Mouse (Mus musculus): ENCODE measurements at regions not wholly inside any gene's neighbourhood (a gene's known extent, or its start where the extent isn't known, plus 50 kb on each side); places are given as distances from the start of the nearest gene placed in this dataset.

GRCm38 (mm10) chr13:92911660-92912284, 67.2 kb downstream of the Mtx3 start:
- WGBS, result 76% methylated on average over 11 of the region's 11 CpGs
- no peaks in the 10 kb centered on the region for H3K27me3 ChIP-seq (ENCODE audit: control insufficient read depth, insufficient read depth, low read length)
- no peak overlapping the region for H3K27ac ChIP-seq (replicated peaks)
- TF ChIP-seq EP300 (optimal IDR thresholded peaks at IDR 0.05) (no peak), CTCF (IDR thresholded peaks at IDR 0.05; ENCODE audit: low read depth) (no peak)
- no peak for ATAC-seq (ENCODE audit: low FRiP score, low TSS enrichment)
- H3K36me3 ChIP-seq (ENCODE audit: control insufficient read depth, insufficient read depth, low read length), result no peaks in the 10 kb centered on the region
- no peak for DNase-seq (ENCODE audit: low spot score)
- H3K4me2 ChIP-seq (replicated peaks; ENCODE audit: low read depth), result no peak overlapping the region
- no peak overlapping the region for H3K4me3 ChIP-seq (ENCODE audit: low read depth, low read length)
- no peak overlapping the region for H3K9ac ChIP-seq (ENCODE audit: low read length)
- no peaks in the 10 kb centered on the region for H3K4me1 ChIP-seq (replicated peaks; ENCODE audit: control insufficient read depth, insufficient read depth)
- H3K9me3 ChIP-seq (ENCODE audit: control insufficient read depth, low read length), result no peaks in the 10 kb centered on the region

GRCm38 (mm10) chr13:92912661-92913060, 68.1 kb downstream of the Mtx3 start:
- TF ChIP-seq EP300 (optimal IDR thresholded peaks at IDR 0.05), result no peak
- no peak for TF ChIP-seq CTCF (IDR thresholded peaks at IDR 0.05; ENCODE audit: low read depth)
- DNase-seq (ENCODE audit: low spot score), result no peak
- Histone ChIP-seq H3K4me1 (replicated peaks; ENCODE audit: control insufficient read depth, insufficient read depth) (no peaks in the 10 kb centered on the region), H3K9me3 (ENCODE audit: control insufficient read depth, low read length) (no peaks in the 10 kb centered on the region), H3K27ac (replicated peaks) (no peak overlapping the region), H3K4me2 (replicated peaks; ENCODE audit: low read depth) (no peak overlapping the region), H3K4me3 (ENCODE audit: low read depth, low read length) (no peak overlapping the region), H3K9ac (ENCODE audit: low read length) (no peak overlapping the region), H3K27me3 (ENCODE audit: control insufficient read depth, insufficient read depth, low read length) (no peaks in the 10 kb centered on the region), H3K36me3 (ENCODE audit: control insufficient read depth, insufficient read depth, low read length) (no peaks in the 10 kb centered on the region)
- no peak for ATAC-seq (ENCODE audit: low FRiP score, low TSS enrichment)
- WGBS, result 72% methylated on average over 2 of the region's 2 CpGs

GRCm38 (mm10) chr13:92914631-92915030, 70.1 kb downstream of the Mtx3 start:
- H3K4me1 ChIP-seq (replicated peaks; ENCODE audit: control insufficient read depth, insufficient read depth), result no peaks in the 10 kb centered on the region
- 91% methylated on average over 3 of the region's 3 CpGs for WGBS
- no peaks in the 10 kb centered on the region for H3K27me3 ChIP-seq (ENCODE audit: control insufficient read depth, insufficient read depth, low read length)
- DNase-seq (ENCODE audit: low spot score), result no peak
- H3K9ac ChIP-seq (ENCODE audit: low read length), result no peak overlapping the region
- TF ChIP-seq CTCF (IDR thresholded peaks at IDR 0.05; ENCODE audit: low read depth) (no peak), EP300 (optimal IDR thresholded peaks at IDR 0.05) (no peak)
- H3K9me3 ChIP-seq (ENCODE audit: control insufficient read depth, low read length), result no peaks in the 10 kb centered on the region
- no peak for ATAC-seq (ENCODE audit: low FRiP score, low TSS enrichment)
- H3K36me3 ChIP-seq (ENCODE audit: control insufficient read depth, insufficient read depth, low read length), result no peaks in the 10 kb centered on the region
- no peak overlapping the region for H3K27ac ChIP-seq (replicated peaks)
- no peak overlapping the region for H3K4me3 ChIP-seq (ENCODE audit: low read depth, low read length)
- H3K4me2 ChIP-seq (replicated peaks; ENCODE audit: low read depth), result no peak overlapping the region

DNA sequence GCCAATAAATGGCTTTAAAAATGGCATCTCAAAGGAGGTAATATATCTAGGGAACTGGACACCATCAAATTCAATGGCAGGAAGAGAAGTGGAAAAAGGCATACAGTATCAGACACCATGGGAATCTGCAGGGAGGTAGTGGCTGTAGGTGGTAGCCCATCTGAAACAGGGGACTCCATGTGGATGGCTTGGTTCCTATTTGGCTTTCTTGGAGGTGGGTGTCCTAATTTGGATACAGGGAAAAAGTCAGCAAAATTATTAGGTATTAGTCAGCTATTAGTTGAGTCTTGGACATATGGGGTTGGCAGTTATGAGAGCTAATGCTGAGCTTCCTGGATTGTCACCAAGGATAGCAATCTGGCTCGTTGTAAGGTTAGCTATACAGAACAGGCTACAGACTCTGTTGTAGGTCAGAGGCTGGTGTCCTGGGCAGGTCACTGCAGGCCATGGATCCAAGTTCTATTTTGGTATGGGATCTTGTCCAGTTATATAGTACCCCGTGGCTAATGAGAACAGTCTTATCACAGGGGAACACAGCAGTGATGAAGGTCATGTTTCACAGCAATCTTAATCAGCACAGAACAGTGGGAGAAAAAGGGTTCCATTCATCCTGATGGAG, 70.8 kb downstream of the Mtx3 start:
- DNase-seq (ENCODE audit: low spot score), result no peak
- Histone ChIP-seq H3K4me1 (replicated peaks; ENCODE audit: control insufficient read depth, insufficient read depth) (no peaks in the 10 kb centered on the region), H3K4me2 (replicated peaks; ENCODE audit: low read depth) (no peak overlapping the region), H3K4me3 (ENCODE audit: low read depth, low read length) (no peak overlapping the region), H3K9me3 (ENCODE audit: control insufficient read depth, low read length) (no peaks in the 10 kb centered on the region), H3K36me3 (ENCODE audit: control insufficient read depth, insufficient read depth, low read length) (no peaks in the 10 kb centered on the region), H3K27ac (replicated peaks) (no peak overlapping the region), H3K9ac (ENCODE audit: low read length) (no peak overlapping the region), H3K27me3 (ENCODE audit: control insufficient read depth, insufficient read depth, low read length) (no peaks in the 10 kb centered on the region)
- WGBS, result 80% methylated on average over 2 of the region's 2 CpGs
- no peak for ATAC-seq (ENCODE audit: low FRiP score, low TSS enrichment)
- TF ChIP-seq CTCF (IDR thresholded peaks at IDR 0.05; ENCODE audit: low read depth) (no peak), EP300 (optimal IDR thresholded peaks at IDR 0.05) (no peak)

DNA sequence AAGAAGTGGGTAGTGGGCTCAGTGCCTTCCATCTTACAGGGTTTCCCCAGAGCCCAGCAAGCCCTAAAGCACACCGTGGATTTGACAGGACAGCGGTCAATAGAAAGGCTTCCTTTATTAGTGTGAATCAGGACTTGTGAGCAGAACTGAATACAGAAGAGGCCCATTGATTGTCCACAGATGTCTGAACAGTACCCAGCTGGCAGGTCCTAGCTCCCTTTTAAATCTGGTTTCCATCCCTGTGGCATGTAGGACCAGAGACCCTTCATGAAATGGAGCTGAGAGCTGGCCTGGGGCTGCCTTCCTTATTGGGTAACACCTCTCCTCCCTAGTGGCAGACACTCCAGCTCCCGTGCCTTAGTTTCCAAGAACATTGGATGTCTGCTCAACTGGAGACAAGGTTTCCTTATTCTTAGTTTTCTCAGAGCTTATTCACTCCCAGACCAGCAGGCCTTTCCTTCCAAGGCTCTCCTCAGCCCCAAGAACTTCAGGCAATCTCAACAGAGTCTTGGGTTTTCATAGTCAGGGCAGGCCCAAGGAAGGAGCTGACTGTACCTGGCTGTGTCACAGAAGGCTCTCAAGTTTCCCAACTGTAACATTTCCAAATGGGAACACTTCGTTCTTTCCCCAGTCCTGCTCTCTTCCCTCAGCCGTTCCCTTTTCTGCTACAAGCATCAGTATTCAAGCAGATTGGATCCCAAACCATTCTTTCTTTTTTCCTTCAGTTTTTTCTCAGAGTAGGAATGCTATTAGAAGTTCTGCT, 71.6 kb downstream of the Mtx3 start:
- Histone ChIP-seq H3K9ac (ENCODE audit: low read length) (no peak overlapping the region), H3K27ac (replicated peaks) (no peak overlapping the region), H3K27me3 (ENCODE audit: control insufficient read depth, insufficient read depth, low read length) (no peaks in the 10 kb centered on the region), H3K9me3 (ENCODE audit: control insufficient read depth, low read length) (no peaks in the 10 kb centered on the region), H3K36me3 (ENCODE audit: control insufficient read depth, insufficient read depth, low read length) (no peaks in the 10 kb centered on the region), H3K4me1 (replicated peaks; ENCODE audit: control insufficient read depth, insufficient read depth) (no peaks in the 10 kb centered on the region), H3K4me2 (replicated peaks; ENCODE audit: low read depth) (no peak overlapping the region), H3K4me3 (ENCODE audit: low read depth, low read length) (no peak overlapping the region)
- DNase-seq (ENCODE audit: low spot score), result no peak
- WGBS, result 86% methylated on average over 5 of the region's 5 CpGs
- no peak for ATAC-seq (ENCODE audit: low FRiP score, low TSS enrichment)
- no peak for TF ChIP-seq CTCF (IDR thresholded peaks at IDR 0.05; ENCODE audit: low read depth)
- no peak for TF ChIP-seq EP300 (optimal IDR thresholded peaks at IDR 0.05)

GRCm38 (mm10) chr13:92919882-92920281, 75.3 kb downstream of the Mtx3 start:
- no peak for TF ChIP-seq CTCF (IDR thresholded peaks at IDR 0.05; ENCODE audit: low read depth)
- no peak for TF ChIP-seq EP300 (optimal IDR thresholded peaks at IDR 0.05)
- Histone ChIP-seq H3K4me2 (replicated peaks; ENCODE audit: low read depth) (no peak overlapping the region), H3K27ac (replicated peaks) (no peak overlapping the region), H3K4me1 (replicated peaks; ENCODE audit: control insufficient read depth, insufficient read depth) (no peaks in the 10 kb centered on the region), H3K4me3 (ENCODE audit: low read depth, low read length) (no peak overlapping the region), H3K27me3 (ENCODE audit: control insufficient read depth, insufficient read depth, low read length) (no peaks in the 10 kb centered on the region), H3K9me3 (ENCODE audit: control insufficient read depth, low read length) (no peaks in the 10 kb centered on the region), H3K9ac (ENCODE audit: low read length) (no peak overlapping the region), H3K36me3 (ENCODE audit: control insufficient read depth, insufficient read depth, low read length) (no peaks in the 10 kb centered on the region)
- 85% methylated on average over 2 of the region's 2 CpGs for WGBS
- no peak for DNase-seq (ENCODE audit: low spot score)
- ATAC-seq (ENCODE audit: low FRiP score, low TSS enrichment), result no peak

All from stomach, postnatal 0 days (tissue).